Mouse (Mus musculus) brown adipose tissue, adult 24 weeks (tissue): ENCODE data around the gene Ndufs1. TPM values are rescaled to one million over a fixed set of nuclear protein-coding genes. Genes with fewer than 3 reads are reported as not detected.
"Not testable (repeated sequence)": the region's sequence is repeated elsewhere in the genome, so short reads cannot be mapped to it uniquely, and the experiment has no call there.

Experiments used
- H3K27ac ChIP-seq: fragments of 200-500 bp; replicated peaks from 2 replicates; pipeline ENCODE4 v1.5.1; 2012; ENCODE audit warnings: low read depth, mild to moderate bottlenecking, low read length
- H3K4me1 ChIP-seq: fragments of 200-500 bp; 2 replicates; pipeline ENCODE4 v1.6.1; 2012; ENCODE audit warnings: low read length, mixed read lengths; ENCODE audit not compliant: control insufficient read depth, insufficient read depth, insufficient read length
- H3K4me3 ChIP-seq: fragments of 200-500 bp; 2 replicates; pipeline ENCODE4 v1.5.1; 2012; ENCODE audit warnings: low read depth, mild to moderate bottlenecking, low read length, moderate library complexity; ENCODE audit not compliant: insufficient read depth
- polyA plus RNA-seq: library from polyadenylated mRNA; stranded (reverse); fragments of >200 nt; gene quantifications from 2 replicates; pipeline ENCODE4 v1.2.4, GENCODE M21; 2012; ENCODE audit not compliant: missing spikeins, insufficient read depth, insufficient read length

Ndufs1 gene
- polyA plus RNA-seq, 1 experiment: 962 TPM

GRCm38 (mm10) chr1:63168638-63169037 is 8.0 kb downstream of the Ndufs1 start:
- 0 out of 2 replicates have a peak, but pooled peaks cover under 1% of the 10 kb centered on the region for H3K4me1 ChIP-seq

GRCm38 (mm10) chr1:63140231-63140630 is 36.4 kb downstream of the Ndufs1 start:
- no peak overlapping the region for H3K4me3 ChIP-seq
- H3K4me1 ChIP-seq: no peaks in the 10 kb centered on the region
- H3K27ac ChIP-seq: no peak overlapping the region

More at GRCm38 (mm10) chr1:63168638-63169037, 8.0 kb downstream of the Ndufs1 start:
- Histone ChIP-seq H3K4me3 (no peak overlapping the region), H3K27ac (no peak overlapping the region)

GRCm38 (mm10) chr1:63138586-63138985 is 38.0 kb downstream of the Ndufs1 start:
- not testable (repeated sequence) for H3K27ac ChIP-seq, H3K4me3 ChIP-seq, H3K4me1 ChIP-seq

DNA sequence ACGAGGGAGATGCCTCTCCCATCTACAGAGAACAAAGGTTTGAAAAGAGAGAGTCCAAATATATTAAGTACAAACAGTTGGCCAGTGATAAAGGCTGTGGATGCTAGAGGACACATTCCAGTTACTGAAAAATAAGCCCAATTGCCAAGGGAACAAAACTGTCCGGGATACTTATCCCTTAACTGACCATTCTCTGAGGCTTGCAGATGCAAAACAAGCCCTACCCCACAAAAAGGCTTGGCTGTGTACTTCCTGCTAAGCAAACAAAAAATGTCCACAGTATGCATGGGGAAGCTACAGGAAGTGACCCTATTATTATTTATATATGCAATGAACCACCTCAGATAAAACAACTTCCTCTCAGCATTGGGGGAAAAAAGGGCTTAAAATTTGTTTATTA is 38.7 kb downstream of the Ndufs1 start:
- Histone ChIP-seq H3K4me1 (no peaks in the 10 kb centered on the region), H3K4me3 (no peak overlapping the region), H3K27ac (no peak overlapping the region)

DNA sequence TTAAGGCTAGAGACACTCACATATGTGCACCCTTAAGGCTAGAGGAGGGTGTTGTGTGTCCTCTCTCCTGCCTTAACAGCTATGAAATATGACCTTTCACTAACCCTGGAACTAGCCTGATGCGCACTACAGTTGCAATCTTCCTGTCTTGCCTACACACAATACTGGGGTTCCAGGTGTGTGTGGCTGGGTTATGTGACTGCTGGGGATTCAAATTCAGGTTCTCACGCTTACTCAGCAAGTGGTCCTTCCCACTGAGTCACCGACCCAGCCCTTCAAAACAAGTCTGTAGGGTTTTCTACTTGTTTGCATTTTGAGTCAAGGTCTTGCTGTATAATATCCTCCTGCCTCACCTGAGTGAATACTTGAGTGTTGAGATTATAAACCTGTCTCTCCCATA is 42.1 kb downstream of the Ndufs1 start:
- Histone ChIP-seq H3K4me3 (no peak overlapping the region), H3K4me1 (no peaks in the 10 kb centered on the region), H3K27ac (no peak overlapping the region)

GRCm38 (mm10) chr1:63131766-63132165 is 44.9 kb downstream of the Ndufs1 start:
- Histone ChIP-seq H3K4me1 (peaks cover 3% of the 10 kb centered on the region; the same call in 1 of the 2 replicates), H3K4me3 (no peak overlapping the region), H3K27ac (no peak overlapping the region)

- Histone ChIP-seq H3K4me1 (peaks cover 3% of the 10 kb centered on the region; the same call in 1 of the 2 replicates), H3K27ac (no peak overlapping the region), H3K4me3 (no peak overlapping the region)
Measured at GRCm38 (mm10) chr1:63130883-63131282, 45.8 kb downstream of the Ndufs1 start.

- Histone ChIP-seq H3K4me1 (peaks cover 3% of the 10 kb centered on the region; the same call in 1 of the 2 replicates), H3K4me3 (peak overlapping the region; percentile 22), H3K27ac (no peak overlapping the region)
Measured at GRCm38 (mm10) chr1:63129857-63130690, 46.6 kb downstream of the Ndufs1 start.

GRCm38 (mm10) chr1:63129273-63129672 is 47.4 kb downstream of the Ndufs1 start:
- Histone ChIP-seq H3K4me3 (no peak overlapping the region), H3K4me1 (peaks cover 3% of the 10 kb centered on the region; the same call in 1 of the 2 replicates), H3K27ac (no peak overlapping the region)

- Histone ChIP-seq H3K4me1 (peaks cover 3% of the 10 kb centered on the region; the same call in 1 of the 2 replicates), H3K4me3 (no peak overlapping the region), H3K27ac (no peak overlapping the region)
Measured at GRCm38 (mm10) chr1:63126206-63126605, 50.4 kb downstream of the Ndufs1 start.

GRCm38 (mm10) chr1:63123823-63124450 is 52.7 kb downstream of the Ndufs1 start:
- H3K27ac ChIP-seq: no peak overlapping the region

DNA sequence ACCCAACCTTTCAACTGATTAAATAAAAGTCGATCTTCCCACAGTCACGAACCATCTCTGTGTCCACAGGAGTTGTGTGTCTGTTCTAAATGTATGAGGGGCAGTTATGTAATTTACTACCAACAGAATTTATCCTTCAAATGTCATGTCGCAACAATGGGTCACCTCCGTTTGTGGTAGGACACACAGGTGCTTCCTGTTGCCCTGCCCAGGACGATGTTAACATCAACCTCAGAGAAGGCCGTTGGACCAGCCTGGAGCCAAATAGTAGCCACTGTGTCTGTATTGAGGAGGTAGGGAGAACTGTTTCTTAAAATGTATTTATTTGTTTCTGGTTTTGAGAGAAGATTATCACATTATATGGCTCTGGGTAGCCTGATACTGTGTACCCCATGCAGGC is 54.6 kb downstream of the Ndufs1 start:
- H3K27ac ChIP-seq: no peak overlapping the region
- H3K4me1 ChIP-seq: no peaks in the 10 kb centered on the region
- H3K4me3 ChIP-seq: no peak overlapping the region

More at GRCm38 (mm10) chr1:63123823-63124450, 52.7 kb downstream of the Ndufs1 start:
- Histone ChIP-seq H3K4me1 (no peaks in the 10 kb centered on the region), H3K4me3 (no peak overlapping the region)

DNA sequence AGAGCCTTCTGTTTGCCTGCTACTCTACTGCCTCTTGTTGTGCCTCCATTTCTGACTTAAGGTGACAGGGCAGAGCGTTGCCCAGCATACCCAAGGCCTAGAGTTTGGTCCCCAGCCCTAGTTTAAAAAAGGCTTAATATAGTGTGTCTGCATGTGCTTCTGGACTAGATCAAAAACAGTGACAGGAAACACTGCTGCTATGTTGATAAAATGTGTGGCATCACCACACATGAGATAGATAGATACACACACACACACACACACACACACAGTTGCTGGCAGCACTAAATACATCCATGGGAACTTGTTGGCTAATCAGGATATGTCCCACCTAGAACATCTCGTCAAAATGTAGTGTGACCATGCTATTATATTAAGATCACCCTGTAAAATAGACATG is 56.3 kb downstream of the Ndufs1 start:
- Histone ChIP-seq H3K4me1 (peaks cover 9% of the 10 kb centered on the region; the same call in 1 of the 2 replicates), H3K4me3 (no peak overlapping the region), H3K27ac (no peak overlapping the region)

DNA sequence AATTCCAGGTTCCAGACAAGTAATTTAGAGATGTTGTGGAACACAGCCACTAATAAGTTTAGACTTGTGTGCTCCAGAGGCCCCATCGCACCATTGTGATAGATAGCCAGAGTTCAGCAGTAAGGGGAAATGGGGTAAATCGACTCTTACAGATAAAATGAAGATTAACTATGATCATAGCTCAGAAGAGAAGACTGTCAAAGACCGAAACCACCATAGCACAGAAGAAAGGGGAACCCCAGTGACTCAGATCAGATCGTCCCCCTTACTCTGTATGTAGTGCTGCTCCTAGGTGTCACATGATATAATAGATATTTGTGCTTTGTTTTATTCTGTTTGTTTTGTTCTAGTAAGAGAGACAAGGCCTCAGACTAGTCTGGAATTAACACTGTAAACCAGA is 57.0 kb downstream of the Ndufs1 start:
- Histone ChIP-seq H3K4me3 (no peak overlapping the region), H3K27ac (no peak overlapping the region), H3K4me1 (peaks cover 9% of the 10 kb centered on the region; the same call in 1 of the 2 replicates)

GRCm38 (mm10) chr1:63115540-63115939 is 61.1 kb downstream of the Ndufs1 start:
- peak overlapping the region; percentile 43 for H3K4me3 ChIP-seq
- no peak overlapping the region for H3K27ac ChIP-seq
- peaks cover 13% of the 10 kb centered on the region for H3K4me1 ChIP-seq
